Mouse (Mus musculus): ENCODE data around the gene Kpna1. TPM values are rescaled to one million over a fixed set of nuclear protein-coding genes. Genes with fewer than 3 reads are reported as not detected.

Kpna1 gene
- total and polyA plus RNA-seq, 2 experiments from 2014 or later = 37.3 to 46.3 TPM

GRCm38 (mm10) chr16:36063315-36063714, 84.8 kb downstream of the Kpna1 start:
- H3K36me3 ChIP-seq (replicated peaks; ENCODE audit: control insufficient read depth, insufficient read depth, low read length) = 0 out of 2 replicates have a peak, but pooled peaks cover 10% of the 10 kb centered on the region
- peaks cover 52% of the 10 kb centered on the region for H3K4me1 ChIP-seq (ENCODE audit: control insufficient read depth, insufficient read depth)
- ATAC-seq (ENCODE audit: insufficient read depth, low read depth) (no peak), DNase-seq (ENCODE audit: low spot score) (no peak)
- H3K27ac ChIP-seq (ENCODE audit: low read depth) = peak overlapping the region; percentile 70
- WGBS = 58% methylated on average over 2 of the region's 2 CpGs
- H3K4me2 ChIP-seq (ENCODE audit: low read depth, low read length) = no peak overlapping the region
- TF ChIP-seq EP300 (IDR thresholded peaks at IDR 0.05; ENCODE audit: low read depth) = no peak
- no peak for TF ChIP-seq CTCF (IDR thresholded peaks at IDR 0.05; ENCODE audit: low read depth)
- H3K4me3 ChIP-seq (ENCODE audit: low read depth, low read length) = no peak overlapping the region
- H3K9ac ChIP-seq (replicated peaks; ENCODE audit: low read depth, low read length) = 0 out of 2 replicates have a peak overlapping the region, but pooled peaks have one; percentile 24
- no peaks in the 10 kb centered on the region for H3K9me3 ChIP-seq (replicated peaks; ENCODE audit: control insufficient read depth, low read length)
- no peaks in the 10 kb centered on the region for H3K27me3 ChIP-seq (ENCODE audit: control insufficient read depth, insufficient read depth, low read length)

GRCm38 (mm10) chr16:36064904-36065303, 86.4 kb downstream of the Kpna1 start:
- no peak overlapping the region for H3K4me2 ChIP-seq (ENCODE audit: low read depth, low read length)
- DNase-seq (ENCODE audit: low spot score) (peak; percentile 78), ATAC-seq (ENCODE audit: insufficient read depth, low read depth) (peak; percentile 66)
- peaks cover 10% of the 10 kb centered on the region; the same call in 1 of the 2 replicates for H3K36me3 ChIP-seq (replicated peaks; ENCODE audit: control insufficient read depth, insufficient read depth, low read length)
- no peak overlapping the region for H3K4me3 ChIP-seq (ENCODE audit: low read depth, low read length)
- H3K27me3 ChIP-seq (ENCODE audit: control insufficient read depth, insufficient read depth, low read length) = no peaks in the 10 kb centered on the region
- WGBS = 29% methylated on average over 5 of the region's 5 CpGs
- no peak overlapping the region for H3K9ac ChIP-seq (replicated peaks; ENCODE audit: low read depth, low read length)
- TF ChIP-seq CTCF (IDR thresholded peaks at IDR 0.05; ENCODE audit: low read depth) (no peak), EP300 (IDR thresholded peaks at IDR 0.05; ENCODE audit: low read depth) (no peak)
- H3K4me1 ChIP-seq (ENCODE audit: control insufficient read depth, insufficient read depth) = peaks cover 46% of the 10 kb centered on the region
- H3K9me3 ChIP-seq (replicated peaks; ENCODE audit: control insufficient read depth, low read length) = no peaks in the 10 kb centered on the region
- peak overlapping the region; percentile 70 for H3K27ac ChIP-seq (ENCODE audit: low read depth)

GRCm38 (mm10) chr16:36067694-36068093, 89.1 kb downstream of the Kpna1 start:
- Histone ChIP-seq H3K4me3 (ENCODE audit: low read depth, low read length) (no peak overlapping the region), H3K9me3 (replicated peaks; ENCODE audit: control insufficient read depth, low read length) (no peaks in the 10 kb centered on the region), H3K4me1 (ENCODE audit: control insufficient read depth, insufficient read depth) (peaks cover 44% of the 10 kb centered on the region), H3K4me2 (ENCODE audit: low read depth, low read length) (no peak overlapping the region), H3K36me3 (replicated peaks; ENCODE audit: control insufficient read depth, insufficient read depth, low read length) (no peaks in the 10 kb centered on the region; the same call in 1 of the 2 replicates), H3K27me3 (ENCODE audit: control insufficient read depth, insufficient read depth, low read length) (no peaks in the 10 kb centered on the region), H3K9ac (replicated peaks; ENCODE audit: low read depth, low read length) (0 out of 2 replicates have a peak overlapping the region, but pooled peaks have one; percentile 19), H3K27ac (ENCODE audit: low read depth) (peak overlapping the region; percentile 10)
- no peak for ATAC-seq (ENCODE audit: insufficient read depth, low read depth)
- WGBS = 37% methylated on average over 2 of the region's 2 CpGs
- DNase-seq (ENCODE audit: low spot score) = no peak
- no peak; the same call in 1 of the 2 replicates for TF ChIP-seq CTCF (IDR thresholded peaks at IDR 0.05; ENCODE audit: low read depth)

- TF ChIP-seq CTCF (IDR thresholded peaks at IDR 0.05; ENCODE audit: low read depth) (no peak), EP300 (IDR thresholded peaks at IDR 0.05; ENCODE audit: low read depth) (no peak)
- H3K36me3 ChIP-seq (replicated peaks; ENCODE audit: control insufficient read depth, insufficient read depth, low read length) = no peaks in the 10 kb centered on the region; the same call in 1 of the 2 replicates
- H3K27me3 ChIP-seq (ENCODE audit: control insufficient read depth, insufficient read depth, low read length) = no peaks in the 10 kb centered on the region
- no peak overlapping the region for H3K4me3 ChIP-seq (ENCODE audit: low read depth, low read length)
- ATAC-seq (ENCODE audit: insufficient read depth, low read depth) (no peak), DNase-seq (ENCODE audit: low spot score) (no peak)
- peak overlapping the region; percentile 10 for H3K27ac ChIP-seq (ENCODE audit: low read depth)
- peaks cover 42% of the 10 kb centered on the region for H3K4me1 ChIP-seq (ENCODE audit: control insufficient read depth, insufficient read depth)
- H3K9ac ChIP-seq (replicated peaks; ENCODE audit: low read depth, low read length) = no peak overlapping the region; the same call in 1 of the 2 replicates
- H3K4me2 ChIP-seq (ENCODE audit: low read depth, low read length) = peak overlapping the region; percentile 87
- H3K9me3 ChIP-seq (replicated peaks; ENCODE audit: control insufficient read depth, low read length) = no peaks in the 10 kb centered on the region
- WGBS = 37% methylated on average over 3 of the region's 3 CpGs
Observed at GRCm38 (mm10) chr16:36068356-36068755, 89.8 kb downstream of the Kpna1 start.

- no peak for TF ChIP-seq EP300 (IDR thresholded peaks at IDR 0.05; ENCODE audit: low read depth)
- peak; percentile 13; the same call in 1 of the 2 replicates for TF ChIP-seq CTCF (IDR thresholded peaks at IDR 0.05; ENCODE audit: low read depth)
- peak overlapping the region; percentile 100 for H3K27ac ChIP-seq (ENCODE audit: low read depth)
Observed at GRCm38 (mm10) chr16:36069819-36070575, 91.4 kb downstream of the Kpna1 start.

More at GRCm38 (mm10) chr16:36069819-36070575, 91.4 kb downstream of the Kpna1 start:
- Histone ChIP-seq H3K36me3 (replicated peaks; ENCODE audit: control insufficient read depth, insufficient read depth, low read length) (no peaks in the 10 kb centered on the region; the same call in 1 of the 2 replicates), H3K27me3 (ENCODE audit: control insufficient read depth, insufficient read depth, low read length) (no peaks in the 10 kb centered on the region), H3K4me1 (ENCODE audit: control insufficient read depth, insufficient read depth) (peaks cover 27% of the 10 kb centered on the region), H3K9me3 (replicated peaks; ENCODE audit: control insufficient read depth, low read length) (no peaks in the 10 kb centered on the region), H3K9ac (replicated peaks; ENCODE audit: low read depth, low read length) (peak overlapping the region; percentile 92), H3K4me3 (ENCODE audit: low read depth, low read length) (peak overlapping the region; percentile 86), H3K4me2 (ENCODE audit: low read depth, low read length) (peak overlapping the region; percentile 87)
- 15% methylated on average over 9 of the region's 9 CpGs for WGBS
- ATAC-seq (ENCODE audit: insufficient read depth, low read depth) (no peak), DNase-seq (ENCODE audit: low spot score) (no peak)

Measured in heart, postnatal 0 days (tissue).